Comparison of ENCODE assay signal across 8 mouse cellular contexts in genomic region chr11:106160841-106161721, GRCm38 (mm10). TPM values are rescaled to one million over a fixed set of nuclear protein-coding genes. Genes with fewer than 3 reads are reported as not detected.
DNase-seq lines count a peak whose midpoint lies in the region; ATAC-seq and TF ChIP-seq lines count a peak whose summit lies in the region.

Gene Gm10840 (plus strand): TSS chr11:106160850.
Gene Limd2 (minus strand): TSS chr11:106160860.

- peak within 1 kb of the TSS; percentile 98 for H3K9ac ChIP-seq in embryonic facial prominence, embryonic 12.5 days
- H3K9ac ChIP-seq in hindbrain, embryonic 11.5 days (ENCODE audit: low read depth, low read length): peak within 1 kb of the TSS; percentile 98
- peak within 1 kb of the TSS; percentile 66 for H3K9ac ChIP-seq in lung, postnatal 0 days (replicated peaks; ENCODE audit: low read depth)

- H3K9me3 ChIP-seq in embryonic facial prominence, embryonic 12.5 days: no peaks in the 10 kb centered on the region
- H3K9me3 ChIP-seq in hindbrain, embryonic 11.5 days (ENCODE audit: control insufficient read depth, low read length): no peaks in the 10 kb centered on the region
- H3K9me3 ChIP-seq in lung, postnatal 0 days (ENCODE audit: low read length): no peaks in the 10 kb centered on the region

- peak; percentile 2 for ATAC-seq in embryonic facial prominence, embryonic 12.5 days (ENCODE audit: insufficient number of reproducible peaks, insufficient read depth, low FRiP score, low TSS enrichment)
- peak; percentile 36 for ATAC-seq in hindbrain, embryonic 11.5 days (ENCODE audit: low FRiP score)
- ATAC-seq in lung, postnatal 0 days: peak; percentile 28

- DNase-seq in spleen, adult 18-20 months: peak; percentile 52 to 60
- no peak for DNase-seq in spleen, adult 12 weeks (ENCODE audit: low spot score)
- DNase-seq in hindbrain, embryonic 11.5 days (ENCODE audit: low spot score): peak; percentile 68
- DNase-seq in layer of hippocampus, postnatal 25 days (ENCODE audit: extremely low spot score in 1 of 2, low spot score in 1 of 2): peak; percentile 65 to 74
- peak; percentile 74 for DNase-seq in lung, postnatal 0 days (ENCODE audit: low spot score)
- peak; percentile 73 for DNase-seq in retina, postnatal 1 day
- no peak for DNase-seq in urinary bladder, postnatal 10 days (ENCODE audit: low spot score)

- peaks cover 62% of the 10 kb centered on the region for H3K36me3 ChIP-seq in embryonic facial prominence, embryonic 12.5 days
- peaks cover 2% of the 10 kb centered on the region; the same call in 1 of the 2 replicates for H3K36me3 ChIP-seq in hindbrain, embryonic 11.5 days (ENCODE audit: control insufficient read depth, insufficient read depth, low read length)
- H3K36me3 ChIP-seq in lung, postnatal 0 days (ENCODE audit: insufficient read depth, low read length): peaks cover 8% of the 10 kb centered on the region; the same call in 1 of the 2 replicates

- peak within 1 kb of the TSS; percentile 92 for H3K4me2 ChIP-seq in embryonic facial prominence, embryonic 12.5 days (replicated peaks)
- peak within 1 kb of the TSS; percentile 80 for H3K4me2 ChIP-seq in hindbrain, embryonic 11.5 days (replicated peaks; ENCODE audit: low read depth, low read length)
- peak within 1 kb of the TSS; percentile 96 for H3K4me2 ChIP-seq in lung, postnatal 0 days (replicated peaks; ENCODE audit: low read depth, low read length)

- no peaks in the 10 kb centered on the region for H3K27me3 ChIP-seq in embryonic facial prominence, embryonic 12.5 days
- H3K27me3 ChIP-seq in hindbrain, embryonic 11.5 days (ENCODE audit: control insufficient read depth, insufficient read depth, low read length): no peaks in the 10 kb centered on the region
- no peaks in the 10 kb centered on the region for H3K27me3 ChIP-seq in lung, postnatal 0 days (replicated peaks; ENCODE audit: insufficient read depth, low read length)

- peak within 1 kb of the TSS; percentile 87 for H3K4me3 ChIP-seq in embryonic facial prominence, embryonic 12.5 days
- H3K4me3 ChIP-seq in hindbrain, embryonic 11.5 days (ENCODE audit: low read depth, low read length): peak within 1 kb of the TSS; percentile 87
- H3K4me3 ChIP-seq in lung, postnatal 0 days (ENCODE audit: low read depth, low read length): peak within 1 kb of the TSS; percentile 86

- 26% methylated on average over 22 of the region's 22 CpGs for WGBS in embryonic facial prominence, embryonic 12.5 days
- 26% methylated on average over 22 of the region's 22 CpGs for WGBS in hindbrain, embryonic 11.5 days
- WGBS in lung, postnatal 0 days: 38% methylated on average over 22 of the region's 22 CpGs

- no peak for TF ChIP-seq CTCF in lung, postnatal 0 days (IDR thresholded peaks at IDR 0.05)

- peaks cover 39% of the 10 kb centered on the region for H3K4me1 ChIP-seq in embryonic facial prominence, embryonic 12.5 days
- peaks cover 20% of the 10 kb centered on the region for H3K4me1 ChIP-seq in hindbrain, embryonic 11.5 days (replicated peaks; ENCODE audit: control insufficient read depth, insufficient read depth, low read length)
- peaks cover 19% of the 10 kb centered on the region for H3K4me1 ChIP-seq in lung, postnatal 0 days (ENCODE audit: insufficient read depth, low read depth, low read length)

- TF ChIP-seq EP300 in lung, postnatal 0 days (IDR thresholded peaks at IDR 0.05): no peak

- H3K27ac ChIP-seq in embryonic facial prominence, embryonic 12.5 days: peak within 1 kb of the TSS; percentile 99
- peak within 1 kb of the TSS; percentile 98 for H3K27ac ChIP-seq in hindbrain, embryonic 11.5 days (ENCODE audit: low read depth, low read length)
- peak within 1 kb of the TSS; percentile 93 for H3K27ac ChIP-seq in lung, postnatal 0 days (ENCODE audit: low read length)

RNA-seq across cellular contexts. Expression of gene Gm10840, which starts in this region (rescaled TPM):
- not detected in 2 replicates for polyA plus RNA-seq in embryonic facial prominence, embryonic 12.5 days (2016; fragmentation: Nextera tagmentation; extraction: Ambion mirVana)
- polyA plus RNA-seq in hindbrain, embryonic 11.5 days (2014; fragmentation: Nextera tagmentation; extraction: Ambion mirVana): not detected in 2 replicates
- not detected for total RNA-seq in layer of hippocampus, postnatal 25 days (2021)
- polyA plus RNA-seq in lung, postnatal 0 days (2015; fragmentation: Nextera tagmentation; extraction: Ambion mirVana): not detected in 2 replicates

RNA-seq across cellular contexts. Expression of gene Limd2, which starts in this region (rescaled TPM):
- polyA plus RNA-seq in embryonic facial prominence, embryonic 12.5 days (2016; fragmentation: Nextera tagmentation; extraction: Ambion mirVana): 467 and 469 TPM in 2 replicates
- polyA plus RNA-seq in hindbrain, embryonic 11.5 days (2014; fragmentation: Nextera tagmentation; extraction: Ambion mirVana): 298 and 301 TPM in 2 replicates
- 100 to 1,000 TPM; 149 to 156 TPM for total RNA-seq in layer of hippocampus, postnatal 25 days (2021)
- polyA plus RNA-seq in lung, postnatal 0 days (2015; fragmentation: Nextera tagmentation; extraction: Ambion mirVana): 225 and 226 TPM in 2 replicates

Comparison
In these comparisons a context has a peak if more than half of its experiments do, and no peak if none do; other contexts are left out.
1. DNase-seq: peak in spleen, adult 18-20 months (2 of 2), hindbrain, embryonic 11.5 days (single experiment), layer of hippocampus, postnatal 25 days (2 of 2), lung, postnatal 0 days (single experiment) and retina, postnatal 1 day (single experiment); none in spleen, adult 12 weeks (single experiment) and urinary bladder, postnatal 10 days (single experiment).
2. Peak in every context shown above with its lines, with median percentiles within 50 percentile points of each other: ATAC-seq, H3K27ac ChIP-seq, H3K4me2 ChIP-seq, H3K4me3 ChIP-seq and H3K9ac ChIP-seq.